Mouse (Mus musculus) lung, embryonic 14.5 days (tissue): ENCODE results near the gene Nck2. TPM values are rescaled to one million over a fixed set of nuclear protein-coding genes. Genes with fewer than 3 reads are reported as not detected.

ENCODE experiments used
- ATAC-seq: fragments of 200-750 bp; cut with Nextera tagmentation; 2 replicates; pipeline ENCODE4 v1.8.0; 2017; ENCODE audit warnings: mild to moderate bottlenecking, moderate TSS enrichment, moderate library complexity; ENCODE audit not compliant: insufficient read depth
- DNase-seq: peaks from one replicate; pipeline ENCODE4 v3.0.0-alpha.2; 2015
- H3K27ac ChIP-seq: fragments of 300-500 bp; sonication (generic); 2 replicates; pipeline ENCODE4 v1.5.1; 2014; ENCODE audit warnings: low read depth, mild to moderate bottlenecking, moderate library complexity
- H3K27me3 ChIP-seq: fragments of 300-500 bp; sonication (generic); 2 replicates; pipeline ENCODE4 v1.6.1; 2014; ENCODE audit warnings: low read length, control low read depth; ENCODE audit not compliant: insufficient read depth
- H3K36me3 ChIP-seq: fragments of 300-500 bp; sonication (generic); 2 replicates; pipeline ENCODE4 v1.6.1; 2014; ENCODE audit warnings: control low read depth; ENCODE audit not compliant: insufficient read depth
- H3K4me1 ChIP-seq: fragments of 300-500 bp; sonication (generic); 2 replicates; pipeline ENCODE4 v1.6.1; 2014; ENCODE audit warnings: antibody characterized with exemption, control low read depth; ENCODE audit not compliant: insufficient read depth
- H3K4me2 ChIP-seq: fragments of 300-500 bp; sonication (generic); 2 replicates; pipeline ENCODE4 v1.6.1; 2014; ENCODE audit warnings: mild to moderate bottlenecking
- H3K4me3 ChIP-seq: fragments of 300-500 bp; sonication (generic); 2 replicates; pipeline ENCODE4 v1.5.1; 2014; ENCODE audit warnings: low read depth, low read length
- H3K9ac ChIP-seq: fragments of 300-500 bp; sonication (generic); 2 replicates; pipeline ENCODE4 v1.6.1; 2014
- H3K9me3 ChIP-seq: fragments of 300-500 bp; sonication (generic); 2 replicates; pipeline ENCODE4 v1.6.1; 2016; ENCODE audit warnings: low read depth, low read length, control low read depth
- CTCF ChIP-seq: IDR thresholded peaks from 2 replicates; pipeline ENCODE4 v1.5.1; 2016; ENCODE audit warnings: antibody characterized with exemption, low read depth
- WGBS: fragments of 180-500 bp; shearing (Covaris S2); extraction: QIAGEN DNeasy Blood & Tissue Kit; methylation state at CpG from one replicate; pipeline ENCODE4 v1.1.7; 2014; 5-methylcytosine and 5-hydroxymethylcytosine counted together
- polyA plus RNA-seq: library from polyadenylated mRNA; unstranded; fragments of >200 nt; fragmentation: Nextera tagmentation; extraction: Ambion mirVana; gene quantifications from 2 replicates; pipeline ENCODE4 v1.2.1, GENCODE M21; 2014

Nck2 gene
- polyA plus RNA-seq, 1 experiment from 2014 or later: 59.1 TPM

DNA sequence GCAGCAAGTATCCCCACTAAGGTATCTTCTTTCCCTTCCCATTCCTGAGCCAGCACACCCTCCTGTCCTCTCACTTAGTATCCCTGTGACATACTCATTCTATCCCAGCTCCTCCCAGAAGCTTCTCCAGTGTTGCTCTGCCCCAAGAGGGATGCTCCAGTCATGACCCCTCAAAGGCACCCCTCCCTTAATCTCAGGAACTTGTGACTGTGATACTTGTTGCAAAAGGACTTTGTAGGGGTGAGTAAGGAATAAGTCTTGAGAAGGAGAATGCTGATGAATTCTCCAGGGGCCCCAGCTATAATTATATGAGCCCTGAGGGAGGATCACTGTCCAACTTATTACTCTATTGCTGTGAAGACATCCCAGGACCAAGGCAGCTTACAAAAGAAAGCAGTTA, 7.8 kb upstream of the Nck2 start:
- Histone ChIP-seq H3K4me2 (no peak overlapping the region), H3K27ac (no peak overlapping the region), H3K4me3 (no peak overlapping the region), H3K9ac (no peak overlapping the region), H3K36me3 (no peaks in the 10 kb centered on the region), H3K9me3 (no peaks in the 10 kb centered on the region), H3K4me1 (no peaks in the 10 kb centered on the region), H3K27me3 (no peaks in the 10 kb centered on the region)
- ATAC-seq (no peak), DNase-seq (no peak)
- no peak for TF ChIP-seq CTCF

GRCm38 (mm10) chr1:43439261-43439660, 5.1 kb upstream of the Nck2 start:
- no peak overlapping the region for H3K27ac ChIP-seq

DNA sequence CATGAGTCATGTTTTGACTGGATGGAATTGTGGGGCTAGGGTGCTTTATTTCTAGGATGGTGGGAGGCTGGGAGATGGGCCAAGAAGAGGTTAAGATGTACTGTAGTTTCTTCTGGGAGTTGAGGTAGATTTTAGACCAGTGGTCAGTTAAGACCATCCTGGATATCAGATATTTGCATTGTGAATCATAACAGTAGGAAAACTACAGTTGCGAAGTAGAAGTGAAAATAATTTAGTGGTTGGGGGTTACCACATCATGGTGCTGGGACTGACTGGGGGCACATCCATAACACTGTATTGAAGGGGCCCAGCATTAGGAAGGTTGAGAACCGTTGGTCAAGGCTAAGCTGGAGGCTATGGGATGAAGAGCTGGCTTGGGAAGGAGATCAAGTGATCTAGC, 1.8 kb upstream of the Nck2 start:
- DNase-seq (no peak), ATAC-seq (no peak)
- Histone ChIP-seq H3K4me1 (peaks cover 12% of the 10 kb centered on the region), H3K27ac (no peak overlapping the region), H3K9ac (no peak overlapping the region), H3K27me3 (no peaks in the 10 kb centered on the region), H3K4me2 (no peak overlapping the region), H3K9me3 (no peaks in the 10 kb centered on the region), H3K4me3 (no peak overlapping the region), H3K36me3 (no peaks in the 10 kb centered on the region)
- no peak for TF ChIP-seq CTCF
- WGBS: 91% methylated on average over 2 of the region's 2 CpGs

More at GRCm38 (mm10) chr1:43439261-43439660, 5.1 kb upstream of the Nck2 start:
- 94% methylated on average over 1 of the region's 1 CpGs for WGBS
- Histone ChIP-seq H3K9me3 (no peaks in the 10 kb centered on the region), H3K36me3 (no peaks in the 10 kb centered on the region), H3K4me2 (no peak overlapping the region), H3K9ac (no peak overlapping the region), H3K27me3 (no peaks in the 10 kb centered on the region), H3K4me1 (peaks cover 2% of the 10 kb centered on the region), H3K4me3 (no peak overlapping the region)
- no peak for TF ChIP-seq CTCF
- DNase-seq (no peak), ATAC-seq (no peak)

DNA sequence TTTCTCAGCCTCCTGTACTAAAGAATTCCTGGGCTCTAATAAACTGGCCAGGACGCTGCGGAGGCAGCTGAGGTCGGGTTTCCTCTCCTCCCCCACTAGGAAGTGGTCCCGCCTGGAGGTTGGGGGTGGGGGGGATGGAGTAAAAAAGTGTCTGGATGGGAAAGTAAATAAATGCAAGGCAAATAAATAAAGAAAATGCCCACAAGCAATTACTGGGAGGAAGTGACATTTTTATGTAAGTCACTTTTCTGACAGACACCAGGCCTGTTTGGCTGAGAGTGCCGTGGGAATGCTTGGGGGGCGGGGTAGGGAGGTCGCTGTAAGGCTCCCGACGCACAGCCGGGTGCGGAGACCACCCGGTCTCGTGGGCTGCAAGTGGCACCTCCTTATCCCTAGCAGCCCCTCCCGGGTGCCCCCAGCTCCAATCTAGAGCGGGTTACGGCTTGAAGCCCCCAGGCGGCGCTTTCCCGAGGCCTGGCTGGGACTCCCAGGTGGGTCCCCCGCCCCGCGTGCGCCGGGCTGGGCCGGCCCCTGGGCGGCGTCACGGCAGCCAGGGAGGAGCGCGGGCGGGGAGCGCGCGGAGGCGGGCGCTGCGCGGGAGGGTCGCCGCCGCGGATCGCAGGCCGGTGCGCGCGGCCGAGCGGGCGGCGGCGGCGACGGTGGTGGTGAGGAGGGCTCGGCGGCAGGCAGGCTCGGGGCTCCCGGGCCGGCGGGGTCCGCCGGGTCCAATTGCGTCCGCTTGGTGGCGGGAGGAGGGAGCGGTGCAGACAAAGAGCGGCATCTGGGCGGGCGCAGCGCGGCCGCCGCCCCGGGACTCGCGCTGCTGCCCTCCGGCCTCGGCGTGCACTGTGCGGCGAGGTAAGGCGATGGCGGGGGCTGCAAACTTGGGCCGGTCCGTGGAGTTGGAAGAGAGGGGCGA, 1.1 kb downstream of the Nck2 start:
- H3K36me3 ChIP-seq: no peaks in the 10 kb centered on the region
- H3K27me3 ChIP-seq: no peaks in the 10 kb centered on the region
- H3K4me1 ChIP-seq: peaks cover 17% of the 10 kb centered on the region
- peak overlapping the region; percentile 93 for H3K4me2 ChIP-seq
- H3K27ac ChIP-seq: peak overlapping the region; percentile 93
- WGBS: 1% methylated on average over 70 of the region's 86 CpGs
- peak overlapping the region; percentile 96 for H3K9ac ChIP-seq
- ATAC-seq (peak; percentile 95), DNase-seq (peak; percentile 94)
- no peaks in the 10 kb centered on the region for H3K9me3 ChIP-seq
- TF ChIP-seq CTCF: peak; percentile 39; the same call in 1 of the 2 replicates
- peak overlapping the region; percentile 96 for H3K4me3 ChIP-seq

GRCm38 (mm10) chr1:43446089-43446533, 1.7 kb downstream of the Nck2 start:
- H3K4me3 ChIP-seq: peak overlapping the region; percentile 96
- no peaks in the 10 kb centered on the region for H3K9me3 ChIP-seq
- no peaks in the 10 kb centered on the region for H3K36me3 ChIP-seq
- ATAC-seq (peak; percentile 67), DNase-seq (peak; percentile 64)
- H3K4me1 ChIP-seq: peaks cover 21% of the 10 kb centered on the region
- H3K9ac ChIP-seq: peak overlapping the region; percentile 96
- peak overlapping the region; percentile 93 for H3K27ac ChIP-seq
- H3K27me3 ChIP-seq: no peaks in the 10 kb centered on the region
- WGBS: under 1% methylated on average over 38 of the region's 44 CpGs
- TF ChIP-seq CTCF: no peak
- H3K4me2 ChIP-seq: peak overlapping the region; percentile 93

DNA sequence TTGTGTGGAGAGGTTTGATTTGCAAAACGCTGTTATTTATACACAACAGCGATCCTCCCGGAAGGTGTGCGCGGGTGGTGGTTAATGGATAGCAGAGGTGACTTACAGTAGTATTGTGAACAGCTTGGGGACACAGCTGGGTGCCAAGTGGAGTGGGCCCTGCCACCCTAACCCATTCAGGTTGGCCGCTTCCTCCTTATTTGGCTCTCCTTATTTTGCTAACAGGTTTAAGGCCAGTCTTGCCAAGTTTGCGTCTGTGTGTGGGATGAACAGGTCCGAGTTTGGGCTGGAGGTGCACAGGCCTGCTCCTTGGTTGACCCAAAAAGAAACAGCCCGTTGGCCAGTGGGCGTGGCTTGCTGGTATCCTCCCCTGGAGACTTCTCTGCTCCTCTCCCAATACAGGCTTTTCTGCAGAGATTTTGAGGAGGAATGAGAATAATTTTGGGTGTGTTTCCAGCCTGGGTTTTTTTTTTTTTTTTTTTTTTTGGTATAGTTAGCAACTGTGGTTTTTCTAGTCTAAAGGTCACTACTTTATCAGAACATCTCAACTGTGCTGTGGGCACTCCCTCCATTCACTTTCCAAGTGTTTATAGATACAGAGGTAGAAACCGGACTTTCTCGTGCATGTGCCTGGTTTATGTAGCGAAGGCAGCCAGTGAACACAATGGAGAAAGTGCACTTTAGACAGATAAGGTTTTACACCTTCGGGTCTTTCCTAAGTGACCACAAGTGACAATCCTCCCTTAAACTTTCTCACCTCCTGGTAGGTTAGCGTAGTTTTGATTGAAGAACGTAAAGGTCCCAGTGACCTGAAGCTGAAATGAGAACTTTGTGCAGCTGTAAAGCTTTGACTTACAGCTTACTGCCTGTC, 2.6 kb downstream of the Nck2 start:
- H3K4me1 ChIP-seq: peaks cover 23% of the 10 kb centered on the region
- H3K9ac ChIP-seq: peak overlapping the region; percentile 96
- peak overlapping the region; percentile 96 for H3K4me3 ChIP-seq
- DNase-seq: peak; percentile 78
- H3K4me2 ChIP-seq: peak overlapping the region; percentile 93
- 7% methylated on average over 16 of the region's 16 CpGs for WGBS
- no peak for TF ChIP-seq CTCF
- no peaks in the 10 kb centered on the region for H3K27me3 ChIP-seq
- no peak for ATAC-seq
- peak overlapping the region; percentile 93 for H3K27ac ChIP-seq
- H3K9me3 ChIP-seq: no peaks in the 10 kb centered on the region
- H3K36me3 ChIP-seq: no peaks in the 10 kb centered on the region
